20 mouse cellular contexts compared by ENCODE assay signal in the genomic region with DNA sequence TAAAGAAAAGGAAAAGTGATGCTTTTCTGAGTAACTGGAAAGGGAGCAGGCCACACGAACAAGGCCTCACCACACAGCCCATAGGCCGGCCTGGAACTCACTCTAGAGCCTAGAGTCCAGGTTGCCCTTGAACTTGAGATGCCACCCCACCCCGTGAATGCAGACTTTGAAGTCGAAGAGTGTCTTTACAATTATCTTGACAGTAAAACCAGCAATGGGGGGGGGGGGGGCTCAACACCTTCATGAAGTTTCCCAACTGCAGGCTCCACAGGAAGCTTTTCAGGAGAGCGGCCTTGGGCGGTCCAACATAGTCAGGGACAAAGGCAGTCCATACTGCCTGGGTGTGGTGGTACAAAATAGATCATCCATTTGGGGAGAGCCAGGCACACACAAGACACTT. TPM values are rescaled to one million over a fixed set of nuclear protein-coding genes. Genes with fewer than 3 reads are reported as not detected.
A peak's percentile ranks its signal among the peaks of the same experiment; 100 is the strongest.
DNase-seq lines count a peak whose midpoint lies in the region; ATAC-seq lines count a peak whose summit lies in the region.
"Had no signal": no experiment of that assay in that cellular context is flagged by ENCODE, and none has a peak within 500 bp of the region (broad histone marks: within the 10 kb centered on the region; RNA-seq: fewer than 3 reads in every experiment).

No protein-coding gene starts in this region.

- no peak overlapping the region for H3K9ac ChIP-seq in heart, embryonic 12.5 days
- no peak overlapping the region for H3K9ac ChIP-seq in kidney, embryonic 15.5 days
- H3K9ac ChIP-seq: forebrain, embryonic 12.5 days; forebrain, postnatal 0 days; heart, embryonic 15.5 days; hindbrain, embryonic 13.5 days had no signal

- no peak overlapping the region for H3K4me3 ChIP-seq in heart, embryonic 12.5 days
- H3K4me3 ChIP-seq in kidney, embryonic 15.5 days (replicated peaks): no peak overlapping the region
- H3K4me3 ChIP-seq: forebrain, embryonic 12.5 days; heart, embryonic 15.5 days; hindbrain, embryonic 13.5 days had no signal

- no peak for ATAC-seq in heart, embryonic 12.5 days (ENCODE audit: insufficient number of reproducible peaks, low FRiP score)
- no peak for ATAC-seq in kidney, embryonic 15.5 days (replicated peaks; ENCODE audit: low FRiP score)
- ATAC-seq: forebrain, postnatal 0 days; hindbrain, postnatal 0 days; intestine, postnatal 0 days had no signal

- WGBS in heart, embryonic 12.5 days: 69% methylated on average over 6 of the region's 6 CpGs
- 77% methylated on average over 6 of the region's 6 CpGs for WGBS in kidney, embryonic 15.5 days

- peaks cover 72% of the 10 kb centered on the region for H3K4me1 ChIP-seq in heart, embryonic 12.5 days (replicated peaks)
- peaks cover 62% of the 10 kb centered on the region for H3K4me1 ChIP-seq in kidney, embryonic 15.5 days

- H3K4me2 ChIP-seq in heart, embryonic 12.5 days: no peak overlapping the region
- no peak overlapping the region for H3K4me2 ChIP-seq in kidney, embryonic 15.5 days
- H3K4me2 ChIP-seq: forebrain, embryonic 12.5 days; heart, embryonic 15.5 days; hindbrain, embryonic 13.5 days had no signal

- DNase-seq in heart, adult 18-20 months: no peak
- no peak for DNase-seq in kidney, adult 8-10 months
- DNase-seq in ES-CJ7 (ENCODE audit: low read depth, low spot score) (peak; percentile 84), ZHBTc4 (ENCODE audit: low read depth, low spot score) (peak; percentile 87)
- no peak for DNase-seq in adrenal gland, adult 8-10 months
- no peak for DNase-seq in urinary bladder, postnatal 36 days (ENCODE audit: low spot score in 2 of 2)
- DNase-seq: adrenal gland, postnatal 14 days; cerebellum, adult 11-12 months; cerebellum, adult 9-11 months; cerebellum, postnatal 36 days; forebrain, postnatal 0 days; gastrocnemius, postnatal 14 days; heart, postnatal 14 days had no signal

- no peaks in the 10 kb centered on the region for H3K27me3 ChIP-seq in heart, embryonic 12.5 days (replicated peaks)
- no peaks in the 10 kb centered on the region for H3K27me3 ChIP-seq in kidney, embryonic 15.5 days
- H3K27me3 ChIP-seq: forebrain, embryonic 12.5 days; heart, embryonic 15.5 days; hindbrain, embryonic 13.5 days had no signal

- no peaks in the 10 kb centered on the region for H3K36me3 ChIP-seq in heart, embryonic 12.5 days
- H3K36me3 ChIP-seq in kidney, embryonic 15.5 days: no peaks in the 10 kb centered on the region
- H3K36me3 ChIP-seq: forebrain, embryonic 12.5 days; heart, embryonic 15.5 days; hindbrain, embryonic 13.5 days had no signal

- H3K27ac ChIP-seq in heart, embryonic 12.5 days (ENCODE audit: poor library complexity, severe bottlenecking): 0 out of 2 replicates have a peak overlapping the region, but pooled peaks have one; percentile 1
- peak overlapping the region; percentile 67; the same call in 1 of the 2 replicates for H3K27ac ChIP-seq in kidney, embryonic 15.5 days
- H3K27ac ChIP-seq: forebrain, embryonic 12.5 days; heart, embryonic 15.5 days; hindbrain, embryonic 13.5 days; hindbrain, postnatal 0 days had no signal

- H3K9me3 ChIP-seq in heart, embryonic 12.5 days (replicated peaks): no peaks in the 10 kb centered on the region
- H3K9me3 ChIP-seq in kidney, embryonic 15.5 days (replicated peaks): no peaks in the 10 kb centered on the region
- H3K9me3 ChIP-seq: forebrain, embryonic 12.5 days; heart, embryonic 15.5 days; hindbrain, embryonic 13.5 days had no signal

RNA-seq across cellular contexts. Expression of gene Ksr1, which starts 7.6 kb away (rescaled TPM):
- 3.3 and 3.5 TPM in 2 replicates for polyA plus RNA-seq in heart, embryonic 12.5 days (2016; fragmentation: Nextera tagmentation; extraction: Ambion mirVana)
- total RNA-seq in heart, adult 18-20 months (2021): 1 to 10 TPM; 5.7 to 5.8 TPM
- 2.6 and 3.3 TPM in 2 replicates for polyA plus RNA-seq in kidney, embryonic 15.5 days (2015; fragmentation: Nextera tagmentation; extraction: Ambion mirVana)
- 10 to 100 TPM; 10.2 to 19.2 (median 14.3) TPM for total RNA-seq in adrenal gland, adult 8-10 months (2022)

Comparison
In these comparisons a context has a peak if more than half of its experiments do, and no peak if none do; other contexts are left out.
1. DNase-seq: peak in ES-CJ7 (single experiment) and ZHBTc4 (single experiment); none in heart, adult 18-20 months (0 of 2), kidney, adult 8-10 months (0 of 2), adrenal gland, adult 8-10 months (single experiment) and urinary bladder, postnatal 36 days (0 of 2).